Mouse (Mus musculus) mesoderm, embryonic 11.5 days (tissue): ENCODE results near the gene Egfem1.

ENCODE experiments used
- DNase-seq: peaks from one replicate; pipeline ENCODE4 v3.0.0-alpha.2; 2012; ENCODE audit warnings: low read depth, low spot score

The Egfem1 gene

GRCm38 (mm10) chr3:29081952-29082295, at the start of gene Egfem1:
TSS of gene Egfem1 (plus strand) at chr3:29082023.
- no peak for DNase-seq

- no peak for DNase-seq
Measured at GRCm38 (mm10) chr3:29033107-29033506, 48.7 kb upstream of the Egfem1 start.

GRCm38 (mm10) chr3:29036146-29036545, 45.7 kb upstream of the Egfem1 start:
- peak; percentile 45 for DNase-seq

GRCm38 (mm10) chr3:29036620-29037019, 45.2 kb upstream of the Egfem1 start:
- DNase-seq = no peak

- DNase-seq = no peak
Measured at GRCm38 (mm10) chr3:29040064-29040463, 41.8 kb upstream of the Egfem1 start.

- DNase-seq = no peak
Measured at GRCm38 (mm10) chr3:29046281-29046680, 35.5 kb upstream of the Egfem1 start.

GRCm38 (mm10) chr3:29047273-29047932, 34.4 kb upstream of the Egfem1 start:
- no peak for DNase-seq

- no peak for DNase-seq
Measured at GRCm38 (mm10) chr3:29063156-29063555, 18.7 kb upstream of the Egfem1 start.

- DNase-seq = no peak
Measured at GRCm38 (mm10) chr3:29068428-29069098, 13.3 kb upstream of the Egfem1 start.

- no peak for DNase-seq
Measured at GRCm38 (mm10) chr3:29071315-29071714, 10.5 kb upstream of the Egfem1 start.

GRCm38 (mm10) chr3:29081517-29081916, 306 bp upstream of the Egfem1 start:
- DNase-seq = peak; percentile 18

- DNase-seq = peak; percentile 61
Measured at GRCm38 (mm10) chr3:29082296-29082995, 623 bp downstream of the Egfem1 start.

GRCm38 (mm10) chr3:29082996-29083350, 1.1 kb downstream of the Egfem1 start:
- no peak for DNase-seq

- DNase-seq = no peak
Measured at GRCm38 (mm10) chr3:29098467-29098866, 16.6 kb downstream of the Egfem1 start.

GRCm38 (mm10) chr3:29106016-29106723, 24.3 kb downstream of the Egfem1 start:
- DNase-seq = no peak

GRCm38 (mm10) chr3:29107134-29107533, 25.3 kb downstream of the Egfem1 start:
- no peak for DNase-seq

- no peak for DNase-seq
Measured at GRCm38 (mm10) chr3:29110321-29110720, 28.5 kb downstream of the Egfem1 start.

- no peak for DNase-seq
Measured at GRCm38 (mm10) chr3:29114517-29114916, 32.7 kb downstream of the Egfem1 start.

- no peak for DNase-seq
Measured at GRCm38 (mm10) chr3:29117379-29117778, 35.6 kb downstream of the Egfem1 start.

GRCm38 (mm10) chr3:29122556-29122955, 40.7 kb downstream of the Egfem1 start:
- DNase-seq = no peak

GRCm38 (mm10) chr3:29132054-29132931, 50.5 kb downstream of the Egfem1 start:
- DNase-seq = no peak
